Mouse (Mus musculus) neural tube, postnatal 0 days (tissue): ENCODE results near the gene Atoh8. TPM values are rescaled to one million over a fixed set of nuclear protein-coding genes. Genes with fewer than 3 reads are reported as not detected.

ENCODE experiments used
- polyA plus RNA-seq: library from polyadenylated mRNA; unstranded; fragments of >200 nt; fragmentation: Nextera tagmentation; extraction: Ambion mirVana; gene quantifications from 2 replicates; pipeline ENCODE4 v1.2.1, GENCODE M21; 2015

The Atoh8 gene
- polyA plus RNA-seq: 3.6 and 3.8 TPM in 2 replicates

GRCm38 (mm10) chr6:72235098-72235806, at the start of gene Atoh8:
Atoh8 (minus strand) TSS chr6:72235577.

Other genes with a start within 250 kb of the Atoh8 start
- gene St3gal5, start 138.0 kb downstream of the Atoh8 start, polyA plus RNA-seq: 69.6 and 74.1 TPM in 2 replicates
- gene Sftpb, start 69.0 kb upstream of the Atoh8 start, polyA plus RNA-seq: 0.20 and 0.27 TPM in 2 replicates
- 31.2 and 32.1 TPM in 2 replicates for gene Usp39, start 109.6 kb upstream of the Atoh8 start, polyA plus RNA-seq
- gene 0610030E20Rik, start 111.7 kb upstream of the Atoh8 start, polyA plus RNA-seq: 13.8 and 15.6 TPM in 2 replicates
- gene Tmem150a, start 119.9 kb upstream of the Atoh8 start, polyA plus RNA-seq: 21.6 and 25.5 TPM in 2 replicates
- gene Rnf181, start 131.4 kb upstream of the Atoh8 start, polyA plus RNA-seq: 154 and 155 TPM in 2 replicates
- gene Vamp5, start 144.9 kb upstream of the Atoh8 start, polyA plus RNA-seq: 22.7 and 27.5 TPM in 2 replicates
- gene Vamp8, start 155.1 kb upstream of the Atoh8 start, polyA plus RNA-seq: 29.8 and 33.5 TPM in 2 replicates
- 13.2 and 15.4 TPM in 2 replicates for gene Ggcx, start 178.7 kb upstream of the Atoh8 start, polyA plus RNA-seq
- 248 and 259 TPM in 2 replicates for gene Mat2a, start 204.0 kb upstream of the Atoh8 start, polyA plus RNA-seq